Mouse (Mus musculus) midbrain, embryonic 14.5 days (tissue): ENCODE data around the gene Fgr. TPM values are rescaled to one million over a fixed set of nuclear protein-coding genes. Genes with fewer than 3 reads are reported as not detected.

Experiments used
- ATAC-seq: fragments of 200-750 bp; cut with Nextera tagmentation; 2 replicates; pipeline ENCODE4 v1.8.0; 2017; ENCODE audit warnings: moderate number of reproducible peaks, moderate library complexity; ENCODE audit not compliant: low FRiP score, low TSS enrichment
- DNase-seq: peaks from one replicate; pipeline ENCODE4 v3.0.0-alpha.2; 2015
- H3K27ac ChIP-seq: fragments of 300-500 bp; sonication (generic); replicated peaks from 2 replicates; pipeline ENCODE4 v1.5.1; 2014; ENCODE audit warnings: mild to moderate bottlenecking, low read depth, low read length, moderate library complexity
- H3K27me3 ChIP-seq: fragments of 300-500 bp; sonication (generic); 2 replicates; pipeline ENCODE4 v1.6.1; 2014; ENCODE audit warnings: low read length, control low read depth, mixed read lengths; ENCODE audit not compliant: control insufficient read depth, insufficient read depth
- H3K36me3 ChIP-seq: fragments of 300-500 bp; sonication (generic); 2 replicates; pipeline ENCODE4 v1.6.1; 2014; ENCODE audit warnings: low read length, control low read depth; ENCODE audit not compliant: control insufficient read depth, insufficient read depth
- H3K4me1 ChIP-seq: fragments of 300-500 bp; sonication (generic); 2 replicates; pipeline ENCODE4 v1.6.1; 2014; ENCODE audit warnings: mild to moderate bottlenecking, antibody characterized with exemption, low read length, control low read depth; ENCODE audit not compliant: control insufficient read depth, insufficient read depth
- H3K4me2 ChIP-seq: fragments of 300-500 bp; sonication (generic); 2 replicates; pipeline ENCODE4 v1.6.1; 2014; ENCODE audit warnings: mild to moderate bottlenecking, low read length, moderate library complexity
- H3K4me3 ChIP-seq: fragments of 300-500 bp; sonication (generic); replicated peaks from 2 replicates; pipeline ENCODE4 v1.5.1; 2014; ENCODE audit warnings: low read depth, low read length
- H3K9ac ChIP-seq: fragments of 300-500 bp; sonication (generic); replicated peaks from 2 replicates; pipeline ENCODE4 v1.6.1; 2014; ENCODE audit warnings: mild to moderate bottlenecking, low read length, moderate library complexity
- H3K9me3 ChIP-seq: fragments of 300-500 bp; sonication (generic); 2 replicates; pipeline ENCODE4 v1.6.1; 2016; ENCODE audit warnings: low read length, control low read depth, mixed read lengths; ENCODE audit not compliant: control insufficient read depth
- whole genome bisulfite sequencing: fragments of 180-500 bp; shearing (Covaris S2); extraction: QIAGEN DNeasy Blood & Tissue Kit; methylation state at CpG from one replicate; pipeline ENCODE4 v1.1.7; 2014; 5-methylcytosine and 5-hydroxymethylcytosine counted together
- polyA plus RNA-seq: library from polyadenylated mRNA; unstranded; fragments of >200 nt; fragmentation: Nextera tagmentation; extraction: Ambion mirVana; gene quantifications from 2 replicates; pipeline ENCODE4 v1.2.1, GENCODE M21; 2014

Fgr gene
- polyA plus RNA-seq, 1 experiment from 2014 or later, result 0.08 TPM

- H3K9ac ChIP-seq, result peak overlapping the region; percentile 24; the same call in 1 of the 2 replicates
- H3K27ac ChIP-seq, result 0 out of 2 replicates have a peak overlapping the region, but pooled peaks have one; percentile 15
- no peaks in the 10 kb centered on the region for H3K36me3 ChIP-seq
- WGBS, result 36% methylated on average over 6 of the region's 6 CpGs
- H3K27me3 ChIP-seq, result peaks cover 6% of the 10 kb centered on the region; the same call in 1 of the 2 replicates
- no peak for DNase-seq
- H3K9me3 ChIP-seq, result no peaks in the 10 kb centered on the region
- ATAC-seq, result no peak
- no peak overlapping the region for H3K4me2 ChIP-seq
- H3K4me1 ChIP-seq, result peaks cover 94% of the 10 kb centered on the region
- no peak overlapping the region for H3K4me3 ChIP-seq
Observed at GRCm38 (mm10) chr4:133044647-133045094, 70.8 kb downstream of the Fgr start.

GRCm38 (mm10) chr4:133045771-133046474 lies 72.0 kb downstream of the Fgr start:
- Histone ChIP-seq H3K36me3 (no peaks in the 10 kb centered on the region), H3K9me3 (no peaks in the 10 kb centered on the region), H3K4me2 (no peak overlapping the region), H3K27me3 (no peaks in the 10 kb centered on the region), H3K9ac (no peak overlapping the region), H3K4me1 (peaks cover 96% of the 10 kb centered on the region), H3K27ac (peak overlapping the region; percentile 88), H3K4me3 (no peak overlapping the region)
- DNase-seq (no peak), ATAC-seq (no peak)
- WGBS, result 42% methylated on average over 11 of the region's 11 CpGs

- WGBS, result 23% methylated on average over 12 of the region's 12 CpGs
Observed at GRCm38 (mm10) chr4:133046691-133047352, 72.9 kb downstream of the Fgr start.

GRCm38 (mm10) chr4:133047353-133048105 lies 73.6 kb downstream of the Fgr start:
- WGBS, result 3% methylated on average over 16 of the region's 16 CpGs
- peak overlapping the region; percentile 37 for H3K4me2 ChIP-seq
- H3K4me1 ChIP-seq, result peaks cover 97% of the 10 kb centered on the region

More at GRCm38 (mm10) chr4:133046691-133047352, 72.9 kb downstream of the Fgr start:
- ATAC-seq (no peak), DNase-seq (no peak)
- Histone ChIP-seq H3K9me3 (no peaks in the 10 kb centered on the region), H3K4me1 (peaks cover 97% of the 10 kb centered on the region), H3K27me3 (no peaks in the 10 kb centered on the region), H3K9ac (peak overlapping the region; percentile 44; the same call in 1 of the 2 replicates), H3K27ac (peak overlapping the region; percentile 88), H3K36me3 (no peaks in the 10 kb centered on the region), H3K4me2 (peak overlapping the region; percentile 37), H3K4me3 (no peak overlapping the region)

GRCm38 (mm10) chr4:133049071-133049920 lies 75.4 kb downstream of the Fgr start:
- Histone ChIP-seq H3K4me2 (no peak overlapping the region), H3K27me3 (no peaks in the 10 kb centered on the region), H3K9ac (peak overlapping the region; percentile 21; the same call in 1 of the 2 replicates), H3K27ac (peak overlapping the region; percentile 88), H3K9me3 (no peaks in the 10 kb centered on the region), H3K4me1 (peaks cover 86% of the 10 kb centered on the region), H3K36me3 (no peaks in the 10 kb centered on the region), H3K4me3 (no peak overlapping the region)
- 59% methylated on average over 19 of the region's 19 CpGs for WGBS
- ATAC-seq (no peak), DNase-seq (no peak)

More at GRCm38 (mm10) chr4:133047353-133048105, 73.6 kb downstream of the Fgr start:
- Histone ChIP-seq H3K9me3 (no peaks in the 10 kb centered on the region), H3K36me3 (no peaks in the 10 kb centered on the region), H3K4me3 (no peak overlapping the region), H3K9ac (peak overlapping the region; percentile 44), H3K27ac (peak overlapping the region; percentile 88), H3K27me3 (no peaks in the 10 kb centered on the region)
- ATAC-seq, result peak; percentile 40; the same call in 1 of the 2 replicates
- DNase-seq, result peak; percentile 82

GRCm38 (mm10) chr4:133050196-133050836 lies 76.4 kb downstream of the Fgr start:
- H3K9me3 ChIP-seq, result no peaks in the 10 kb centered on the region
- 58% methylated on average over 9 of the region's 9 CpGs for WGBS
- H3K4me3 ChIP-seq, result no peak overlapping the region
- DNase-seq (no peak), ATAC-seq (no peak)
- no peaks in the 10 kb centered on the region for H3K27me3 ChIP-seq
- H3K4me1 ChIP-seq, result peaks cover 76% of the 10 kb centered on the region
- H3K9ac ChIP-seq, result no peak overlapping the region
- no peak overlapping the region for H3K4me2 ChIP-seq
- H3K36me3 ChIP-seq, result peaks cover 6% of the 10 kb centered on the region
- H3K27ac ChIP-seq, result no peak overlapping the region

- H3K9me3 ChIP-seq, result no peaks in the 10 kb centered on the region
- H3K27me3 ChIP-seq, result no peaks in the 10 kb centered on the region
- no peak overlapping the region for H3K4me3 ChIP-seq
- H3K27ac ChIP-seq, result peak overlapping the region; percentile 68
- H3K9ac ChIP-seq, result no peak overlapping the region; the same call in 1 of the 2 replicates
- ATAC-seq (no peak), DNase-seq (no peak)
- WGBS, result 95% methylated on average over 6 of the region's 6 CpGs
- H3K36me3 ChIP-seq, result peaks cover 9% of the 10 kb centered on the region
- H3K4me1 ChIP-seq, result peaks cover 73% of the 10 kb centered on the region
- H3K4me2 ChIP-seq, result no peak overlapping the region
Observed at GRCm38 (mm10) chr4:133050837-133051549, 77.1 kb downstream of the Fgr start.
